Mouse (Mus musculus) retina, adult 2 months (tissue): ENCODE measurements around the gene Brca1.
A peak's percentile ranks its signal among the peaks of the same experiment; 100 is the strongest.
"Not testable (repeated sequence)": the region's sequence is repeated elsewhere in the genome, so short reads cannot be mapped to it uniquely, and the experiment has no call there.

Source experiments
- DNase-seq: peaks from one replicate; pipeline ENCODE4 v3.0.0-alpha.2; 2012; ENCODE audit warnings: low read depth, low spot score

The Brca1 gene

DNA sequence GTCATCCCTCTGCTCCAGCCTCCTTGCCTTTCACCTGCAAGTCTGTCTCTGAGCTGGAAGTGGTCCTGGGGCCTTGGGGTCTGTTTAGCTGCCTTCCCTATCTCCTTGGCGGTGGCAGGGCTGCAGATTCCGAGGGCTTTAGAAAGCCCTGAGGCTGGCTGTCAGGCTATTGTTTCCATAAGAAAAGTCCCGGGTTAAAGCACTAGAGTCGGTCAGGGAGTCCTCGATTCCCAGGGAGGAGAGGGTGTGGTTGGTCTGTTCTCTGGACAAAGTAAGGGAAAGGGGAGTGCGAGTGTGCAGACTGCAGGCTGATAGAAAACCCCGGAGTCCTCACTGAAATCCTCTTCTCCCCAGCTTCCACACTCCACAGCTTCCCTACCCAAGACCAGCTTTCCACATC is 81.5 kb downstream of the Brca1 start:
- no peak for DNase-seq

GRCm38 (mm10) chr11:101469155-101469554 is 82.6 kb downstream of the Brca1 start:
- no peak for DNase-seq

DNA sequence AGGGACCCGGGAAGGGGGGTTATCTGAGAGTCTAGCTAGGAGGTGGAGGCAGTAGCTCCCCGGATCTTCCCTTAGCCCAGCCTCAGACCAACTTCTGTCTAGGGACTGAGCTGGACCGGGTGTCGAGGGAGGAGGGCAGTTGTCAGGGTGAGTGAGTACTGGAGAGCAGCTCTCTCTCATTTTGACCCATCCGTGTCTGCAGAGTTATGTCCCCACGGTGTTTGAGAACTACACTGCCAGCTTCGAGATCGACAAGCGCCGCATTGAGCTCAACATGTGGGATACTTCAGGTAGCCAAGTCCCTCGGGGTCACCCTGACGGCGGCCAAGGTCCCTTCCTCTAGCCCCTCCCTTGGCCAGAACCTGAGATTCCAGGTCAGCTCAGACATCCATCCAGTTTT is 83.0 kb downstream of the Brca1 start:
- DNase-seq, result no peak

- DNase-seq, result no peak
Measured at GRCm38 (mm10) chr11:101468263-101468688, 83.5 kb downstream of the Brca1 start.

DNA sequence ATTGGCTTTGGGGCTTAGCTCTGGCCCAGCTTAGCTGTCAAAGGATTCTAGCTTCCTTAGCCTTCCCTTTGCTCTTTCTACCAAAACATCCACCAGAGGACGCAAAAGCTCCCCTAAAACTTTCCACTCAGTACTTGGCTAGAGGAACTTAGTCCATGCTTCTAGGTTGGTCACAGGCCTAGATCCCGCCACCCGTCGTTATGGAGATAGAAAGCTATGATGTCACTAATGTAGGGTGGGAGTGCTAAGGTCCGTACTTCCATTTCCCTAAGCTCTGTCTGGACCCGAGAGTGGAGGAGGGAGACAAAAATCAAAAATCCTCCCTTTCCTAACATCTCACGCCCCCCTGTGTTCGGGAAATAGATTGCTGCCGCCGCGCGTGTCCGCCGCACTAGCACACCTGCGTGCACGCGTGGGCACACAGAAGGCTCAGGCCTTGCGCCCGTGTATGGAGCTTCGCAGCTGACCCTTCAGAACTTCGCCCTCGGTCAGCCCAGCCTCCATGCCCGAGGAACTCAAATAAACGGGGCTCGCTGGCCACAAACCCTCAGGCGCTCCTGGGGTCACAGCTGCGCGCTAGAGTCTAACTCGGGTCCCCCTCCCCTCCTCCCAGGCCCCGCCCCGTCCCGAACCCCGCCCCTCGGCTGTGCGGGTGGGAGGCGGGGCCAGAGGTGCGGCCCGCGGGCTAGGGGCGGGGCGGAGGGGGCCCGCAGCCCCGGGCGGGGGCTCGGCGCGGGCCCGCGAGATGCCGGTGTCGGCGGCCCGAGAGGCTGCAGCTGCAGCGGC is 84.1 kb downstream of the Brca1 start:
- peak; percentile 60 for DNase-seq

DNA sequence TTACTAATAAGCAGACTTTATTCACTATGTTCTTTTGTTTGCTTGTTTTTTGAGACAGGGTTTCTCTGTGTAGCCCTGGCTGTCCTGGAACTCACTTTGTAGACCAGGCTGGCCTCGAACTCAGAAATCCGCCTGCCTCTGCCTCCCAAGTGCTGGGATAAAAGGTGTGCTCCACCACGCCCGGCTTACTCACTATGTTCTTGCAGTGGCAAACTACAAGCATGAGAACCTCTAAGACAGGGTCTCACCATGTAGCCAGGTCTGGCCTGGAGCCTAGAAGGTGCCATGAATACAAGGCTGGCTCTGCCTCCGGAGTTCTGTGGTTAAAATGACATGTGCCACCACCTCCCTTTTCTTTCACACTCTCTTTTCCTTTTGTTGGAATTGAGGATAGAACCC is 85.2 kb downstream of the Brca1 start:
- not testable (repeated sequence) for DNase-seq

- peak; percentile 64 for DNase-seq
Measured at GRCm38 (mm10) chr11:101465869-101466551, 85.7 kb downstream of the Brca1 start, which contains the start of gene Vat1. Vat1 (minus strand) TSS chr11:101466230.

GRCm38 (mm10) chr11:101465101-101465868 is 86.5 kb downstream of the Brca1 start:
- DNase-seq, result no peak

DNA sequence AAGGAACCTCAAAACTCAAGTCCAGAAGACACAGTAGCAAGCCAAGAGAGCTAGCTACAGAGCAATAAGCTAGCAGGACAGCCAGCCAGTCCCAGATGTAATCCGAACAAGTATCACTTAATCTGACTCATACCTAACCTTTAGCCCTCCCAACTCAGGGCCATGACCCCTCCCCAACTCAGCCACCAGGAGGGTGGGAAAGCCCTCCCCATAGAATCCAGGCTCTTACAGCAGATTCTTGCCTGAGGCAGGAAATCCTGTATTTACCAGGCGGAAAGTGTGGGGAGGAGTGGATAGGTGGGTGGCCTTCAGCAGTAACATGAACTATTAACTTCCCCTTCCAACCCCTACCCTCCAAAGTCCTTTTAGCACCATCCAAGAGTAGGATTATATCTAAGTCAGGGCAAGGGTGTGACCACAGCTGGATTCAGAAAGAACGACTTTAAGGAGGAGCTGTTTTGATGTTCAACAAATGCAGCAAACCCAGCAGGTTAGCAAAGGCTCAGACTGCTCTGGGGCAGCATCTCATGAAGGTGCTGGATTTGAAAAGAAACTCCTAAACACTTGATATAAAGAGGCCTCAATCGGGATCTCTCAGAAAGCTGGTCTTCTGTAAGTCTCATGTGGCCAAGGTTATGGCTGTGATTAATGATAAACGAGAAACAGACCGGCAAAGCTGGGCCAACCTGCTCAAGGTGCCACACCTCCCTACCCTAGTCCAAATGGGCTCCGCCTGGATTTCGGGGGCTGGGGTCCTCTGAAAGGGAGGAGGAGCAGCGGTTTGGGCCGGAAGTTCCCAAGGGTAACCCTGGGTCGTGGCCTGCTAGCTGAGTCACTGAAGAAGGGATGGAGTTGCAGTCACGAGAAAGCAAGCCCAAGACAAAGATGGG is 87.3 kb downstream of the Brca1 start, which contains the start of gene Rnd2:
TSS of gene Rnd2 (plus strand) at position 789 of the 890 bp plus-strand sequence.
- DNase-seq, result no peak

DNA sequence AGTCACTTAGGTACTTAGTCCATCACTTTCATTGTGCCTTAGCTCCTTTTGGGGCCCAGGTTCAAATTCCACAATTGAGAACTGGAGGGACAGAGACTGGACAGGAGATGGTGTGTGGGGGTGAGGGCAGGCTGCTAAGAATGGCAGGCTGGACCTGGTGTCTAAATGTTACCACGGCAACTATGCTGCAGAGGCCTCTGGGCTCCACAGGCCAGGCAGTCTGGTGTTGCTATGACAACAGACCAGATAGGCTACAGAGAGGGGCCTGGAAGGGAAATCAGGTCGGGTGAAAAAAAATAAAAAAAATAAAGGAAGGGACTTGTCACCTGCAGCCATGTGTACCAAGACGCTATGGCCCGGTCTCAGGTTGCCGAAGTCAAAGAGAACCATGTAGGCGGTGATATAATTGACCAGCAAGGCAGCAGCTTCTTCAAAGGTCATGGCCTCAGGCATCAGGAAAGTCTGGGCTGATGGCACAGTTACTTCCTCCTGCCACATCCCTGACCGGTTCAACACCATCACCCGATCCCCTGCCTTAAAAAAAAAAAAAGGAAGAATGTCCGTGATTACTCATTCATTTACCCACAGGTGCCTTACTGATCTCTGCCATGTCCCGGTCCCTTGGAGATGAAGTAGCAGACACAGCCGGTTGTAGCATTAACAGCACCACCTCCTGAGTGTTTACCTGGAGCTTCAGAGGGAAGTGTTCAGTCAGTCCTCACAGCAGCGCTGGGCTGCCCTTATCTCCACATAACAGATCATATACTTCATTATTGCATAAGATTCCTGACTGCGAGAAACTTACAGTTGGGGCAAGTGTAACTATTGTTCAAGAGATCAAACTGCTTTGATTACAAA is 88.9 kb downstream of the Brca1 start:
- DNase-seq, result no peak

DNA sequence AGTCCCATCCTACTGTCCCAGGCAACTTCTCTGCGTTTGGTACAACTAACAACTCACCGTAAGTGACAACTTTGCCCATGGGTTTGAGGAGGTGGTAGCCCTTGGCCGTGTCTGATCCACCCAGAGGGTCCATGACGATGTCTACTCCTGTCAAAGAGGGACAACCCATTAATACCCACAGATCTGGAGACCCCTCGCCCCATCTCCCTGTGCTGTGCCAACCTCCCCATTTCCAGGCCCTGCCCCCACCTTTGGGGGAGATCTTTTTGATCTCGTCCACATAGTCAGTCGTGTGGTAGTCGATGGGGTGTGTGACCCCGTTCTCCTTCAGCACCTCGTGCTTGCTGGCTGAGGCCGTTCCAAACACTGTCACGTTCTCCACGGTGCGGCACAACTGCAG is 89.6 kb downstream of the Brca1 start:
- DNase-seq, result no peak

- DNase-seq, result no peak
Measured at GRCm38 (mm10) chr11:101460321-101460720, 91.4 kb downstream of the Brca1 start.

GRCm38 (mm10) chr11:101459716-101460115 is 92.0 kb downstream of the Brca1 start:
- no peak for DNase-seq

DNA sequence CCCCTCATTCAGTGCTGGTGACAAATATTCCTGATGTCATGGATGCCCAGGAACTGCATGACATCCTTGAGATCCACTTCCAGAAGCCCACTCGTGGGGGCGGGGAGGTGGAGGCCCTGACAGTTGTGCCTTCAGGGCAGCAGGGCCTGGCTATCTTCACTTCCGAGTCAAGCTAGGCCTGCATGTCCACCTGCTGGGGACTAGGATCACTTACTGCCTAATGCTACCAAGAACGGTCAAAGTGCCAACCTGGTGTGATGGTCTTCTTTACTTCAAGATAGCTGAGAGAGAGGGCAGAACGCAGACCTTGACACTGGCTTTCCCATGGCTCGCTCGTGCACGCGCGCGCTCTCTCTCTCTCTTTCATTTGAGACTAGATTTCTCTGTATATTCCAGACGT is 93.5 kb downstream of the Brca1 start:
- DNase-seq, result no peak

- DNase-seq, result no peak
Measured at GRCm38 (mm10) chr11:101457631-101458030, 94.1 kb downstream of the Brca1 start.

DNA sequence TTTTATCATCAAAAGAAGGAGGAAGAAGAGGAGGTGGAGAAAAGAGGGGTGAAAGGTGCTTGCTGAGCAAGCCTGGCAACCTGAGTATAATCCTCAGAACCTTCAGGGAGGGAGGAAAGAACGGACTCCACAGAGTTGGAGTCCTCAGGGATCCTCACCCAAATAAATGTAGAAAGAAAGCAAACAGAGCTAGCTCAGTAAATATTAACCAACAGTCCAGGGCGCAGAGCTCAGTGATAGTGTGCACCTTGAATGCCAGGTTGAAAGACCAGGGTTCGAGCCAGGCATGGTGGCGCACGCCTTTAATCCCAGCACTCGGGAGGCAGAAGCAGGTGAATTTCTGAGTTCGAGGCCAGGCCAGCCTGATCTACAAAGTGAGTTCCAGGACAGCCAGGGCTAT is 96.1 kb downstream of the Brca1 start:
- no peak for DNase-seq

- no peak for DNase-seq
Measured at GRCm38 (mm10) chr11:101454702-101455101, 97.1 kb downstream of the Brca1 start.

GRCm38 (mm10) chr11:101452093-101452774 is 99.5 kb downstream of the Brca1 start:
- no peak for DNase-seq

GRCm38 (mm10) chr11:101451536-101451935 is 100.2 kb downstream of the Brca1 start:
- no peak for DNase-seq

DNA sequence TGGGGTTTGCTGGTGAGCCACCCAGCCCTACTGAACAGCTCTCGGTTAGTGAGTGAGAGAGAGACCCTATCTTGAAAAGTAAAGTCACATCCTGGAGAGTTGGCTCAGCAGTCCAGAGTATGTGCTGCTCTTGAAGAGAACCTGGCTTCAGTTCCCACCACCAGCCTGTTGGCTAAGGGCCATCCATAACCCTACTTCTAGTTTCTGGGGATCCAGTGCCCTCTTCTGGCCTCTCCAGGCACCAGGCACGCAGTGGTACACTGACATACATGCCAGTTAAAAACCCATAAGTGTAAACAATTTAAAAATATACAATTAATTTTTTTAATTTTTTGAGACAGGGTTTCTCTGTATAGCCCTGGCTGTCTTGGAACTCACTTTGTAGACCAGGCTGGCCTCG is 101.4 kb downstream of the Brca1 start:
- no peak for DNase-seq
